Mouse (Mus musculus): ENCODE data around the gene Faap20.

GRCm38 (mm10) chr4:155242292-155242691 is 7.3 kb upstream of the Faap20 start:
- TF ChIP-seq CTCF (IDR thresholded peaks at IDR 0.05; ENCODE audit: low read depth) (no peak), EP300 (optimal IDR thresholded peaks at IDR 0.05) (no peak)

Measured in stomach, postnatal 0 days (tissue).